Mouse (Mus musculus) spleen, adult 2 months (tissue): ENCODE measurements at regions not wholly inside any gene's neighbourhood (a gene's known extent, or its start where the extent isn't known, plus 50 kb on each side); places are given as distances from the start of the nearest gene placed in this dataset.

Source experiments
- DNase-seq, 2 experiments: peaks; one replicate each; pipeline versions ENCODE4 v3.0.0 to v3.0.0-alpha.2; 2012 to 2021; ENCODE audit warnings: low spot score in 2 of 2, low read depth in 1 of 2
- H3K27ac ChIP-seq: fragments of 200-500 bp; 2 replicates; pipeline ENCODE4 v1.5.1; 2012; ENCODE audit warnings: low read length, inconsistent platforms; ENCODE audit not compliant: insufficient read depth
- H3K27me3 ChIP-seq: fragments of 200-500 bp; 2 replicates; pipeline ENCODE4 v1.6.1; 2012; ENCODE audit warnings: mild to moderate bottlenecking, moderate library complexity, low read length, inconsistent platforms; ENCODE audit not compliant: control insufficient read depth, insufficient read depth
- H3K36me3 ChIP-seq: fragments of 200-500 bp; 2 replicates; pipeline ENCODE4 v1.6.1; 2012; ENCODE audit warnings: mild to moderate bottlenecking, low read length, inconsistent platforms; ENCODE audit not compliant: control insufficient read depth, insufficient read depth
- H3K4me1 ChIP-seq: fragments of 200-500 bp; 2 replicates; pipeline ENCODE4 v1.6.1; 2011; ENCODE audit warnings: inconsistent platforms; ENCODE audit not compliant: control insufficient read depth, insufficient read depth, insufficient read length
- H3K4me3 ChIP-seq: fragments of 200-500 bp; 2 replicates; pipeline ENCODE4 v1.5.1; 2011; ENCODE audit warnings: mild to moderate bottlenecking, inconsistent platforms; ENCODE audit not compliant: insufficient read depth, insufficient read length; ENCODE audit errors: extremely low read depth
- CTCF ChIP-seq: fragments of 200-500 bp; IDR thresholded peaks from 2 replicates; pipeline ENCODE4 v1.5.1; 2011; ENCODE audit warnings: mild to moderate bottlenecking, inconsistent platforms; ENCODE audit not compliant: insufficient read depth, insufficient read length, insufficient replicate concordance; ENCODE audit errors: extremely low read depth
- POLR2A ChIP-seq: fragments of 200-500 bp; IDR thresholded peaks from 2 replicates; pipeline ENCODE4 v1.6.1; 2011; ENCODE audit warnings: low read depth, low read length, inconsistent platforms
- WGBS: fragments of 180-500 bp; shearing (Covaris S2); methylation state at CpG from one replicate; pipeline ENCODE4 v1.1.7; 2018; 5-methylcytosine and 5-hydroxymethylcytosine counted together

DNA sequence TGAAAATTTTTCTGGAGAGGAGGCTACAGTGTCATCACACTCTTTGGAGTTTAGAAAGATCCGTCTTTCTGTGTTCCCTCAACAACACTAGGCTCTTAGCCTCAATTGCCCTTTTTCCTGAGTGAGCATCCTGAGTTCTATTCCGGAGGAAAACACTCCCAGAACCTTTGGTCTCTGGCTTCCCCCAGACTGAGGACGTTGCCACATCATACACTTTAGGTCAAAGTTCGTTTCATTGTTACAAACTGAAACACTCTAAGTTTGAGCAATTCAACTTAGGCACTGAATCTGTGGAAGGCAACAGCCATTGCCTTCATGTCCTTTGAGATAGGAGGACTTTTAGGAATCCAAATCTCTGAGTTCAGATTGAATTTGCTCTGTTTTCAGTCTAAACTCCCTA, 85.0 kb downstream of the Arl4a start:
- no peaks in the 10 kb centered on the region for H3K27me3 ChIP-seq
- no peak for DNase-seq
- H3K4me3 ChIP-seq = no peak overlapping the region
- TF ChIP-seq CTCF = no peak
- no peak for TF ChIP-seq POLR2A
- H3K27ac ChIP-seq = no peak overlapping the region
- H3K36me3 ChIP-seq = no peaks in the 10 kb centered on the region
- 78% methylated on average over 4 of the region's 4 CpGs for WGBS
- H3K4me1 ChIP-seq = no peaks in the 10 kb centered on the region

DNA sequence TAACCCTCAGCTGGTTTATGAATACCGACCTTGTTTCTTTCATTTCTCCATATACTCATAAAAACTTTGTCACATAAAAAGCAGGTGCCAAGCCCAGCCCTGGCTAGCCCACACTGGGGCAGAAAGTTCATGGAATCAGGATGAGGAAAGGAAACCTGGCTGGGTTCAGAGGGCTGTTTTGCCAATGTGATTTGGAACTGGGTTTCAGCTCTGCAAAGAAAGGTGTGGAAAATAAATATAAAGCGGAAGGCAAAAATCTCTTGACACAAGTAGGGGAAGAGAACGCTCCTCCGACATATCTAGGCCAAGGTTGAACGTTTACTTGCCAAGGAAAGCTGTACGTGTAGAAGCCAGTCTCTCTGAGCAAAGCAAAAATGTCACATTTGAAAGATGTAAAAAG, 85.9 kb downstream of the Arl4a start:
- H3K36me3 ChIP-seq = no peaks in the 10 kb centered on the region
- H3K4me3 ChIP-seq = no peak overlapping the region
- no peak overlapping the region for H3K27ac ChIP-seq
- TF ChIP-seq POLR2A = no peak
- no peak for TF ChIP-seq CTCF
- H3K4me1 ChIP-seq = no peaks in the 10 kb centered on the region
- no peaks in the 10 kb centered on the region for H3K27me3 ChIP-seq
- WGBS = 88% methylated on average over 6 of the region's 6 CpGs
- no peak for DNase-seq

DNA sequence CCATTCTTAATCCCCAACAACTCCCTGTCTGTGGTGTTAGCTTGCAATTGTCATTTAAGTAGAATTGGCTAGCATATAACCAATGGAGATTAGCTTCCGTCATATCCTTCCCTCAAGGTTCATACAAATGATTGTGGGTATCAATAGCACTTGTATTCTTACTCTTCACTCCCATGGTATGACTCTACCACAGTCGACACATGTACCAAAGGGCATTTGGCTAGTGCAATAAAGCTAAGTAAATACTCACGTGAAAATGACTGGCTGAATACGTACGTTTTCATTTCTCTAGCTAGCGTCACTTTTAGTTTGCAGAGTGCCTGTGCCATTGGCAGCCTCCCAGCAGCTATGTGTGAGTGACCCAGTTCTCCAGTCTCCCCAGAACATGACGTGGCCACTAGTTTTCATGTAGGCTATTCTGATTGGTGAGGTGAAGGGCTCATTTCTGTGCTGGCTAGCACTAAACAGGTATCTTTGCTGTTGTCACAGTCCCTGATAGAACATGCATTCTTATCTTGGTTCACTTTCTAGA, 87.5 kb downstream of the Arl4a start:
- 87% methylated on average over 7 of the region's 7 CpGs for WGBS
- no peaks in the 10 kb centered on the region for H3K4me1 ChIP-seq
- TF ChIP-seq CTCF = no peak
- no peak overlapping the region for H3K27ac ChIP-seq
- H3K27me3 ChIP-seq = no peaks in the 10 kb centered on the region
- DNase-seq = no peak
- no peak overlapping the region for H3K4me3 ChIP-seq
- no peaks in the 10 kb centered on the region for H3K36me3 ChIP-seq

- H3K27ac ChIP-seq = no peak overlapping the region
- H3K27me3 ChIP-seq = no peaks in the 10 kb centered on the region
- H3K36me3 ChIP-seq = no peaks in the 10 kb centered on the region
- TF ChIP-seq POLR2A (no peak), CTCF (no peak)
- H3K4me3 ChIP-seq = no peak overlapping the region
- 79% methylated on average over 5 of the region's 5 CpGs for WGBS
- no peak for DNase-seq
- no peaks in the 10 kb centered on the region for H3K4me1 ChIP-seq
Measured at GRCm38 (mm10) chr12:39942910-39943309, 94.9 kb downstream of the Arl4a start.

DNA sequence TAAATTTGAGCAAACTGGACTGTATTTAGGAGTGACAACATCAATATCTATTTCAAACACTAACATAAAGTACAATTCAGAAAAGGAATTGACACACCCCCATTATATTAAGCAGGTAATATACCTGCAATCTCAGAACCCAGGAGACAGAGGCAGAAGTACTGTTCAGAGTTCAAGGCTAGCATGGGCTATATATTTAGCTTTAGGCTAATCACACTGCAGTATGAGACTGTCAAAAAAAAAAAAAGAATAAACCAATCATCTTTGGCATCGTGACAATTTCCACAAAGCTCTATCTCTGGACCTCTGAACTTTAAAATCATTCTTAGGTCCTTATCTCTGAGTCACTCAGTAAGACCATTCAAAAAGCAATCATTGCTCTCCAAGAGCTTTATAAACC, 96.7 kb downstream of the Arl4a start:
- no peak overlapping the region for H3K27ac ChIP-seq
- no peaks in the 10 kb centered on the region for H3K27me3 ChIP-seq
- H3K36me3 ChIP-seq = no peaks in the 10 kb centered on the region
- TF ChIP-seq POLR2A (no peak), CTCF (no peak)
- H3K4me3 ChIP-seq = no peak overlapping the region
- 89% methylated on average over 1 of the region's 1 CpGs for WGBS
- no peaks in the 10 kb centered on the region for H3K4me1 ChIP-seq
- no peak for DNase-seq

GRCm38 (mm10) chr12:39939017-39939416, 98.8 kb downstream of the Arl4a start:
- no peak for TF ChIP-seq CTCF
- TF ChIP-seq POLR2A = no peak
- Histone ChIP-seq H3K36me3 (no peaks in the 10 kb centered on the region), H3K4me3 (no peak overlapping the region), H3K27ac (no peak overlapping the region), H3K4me1 (no peaks in the 10 kb centered on the region), H3K27me3 (no peaks in the 10 kb centered on the region)
- no peak for DNase-seq

DNA sequence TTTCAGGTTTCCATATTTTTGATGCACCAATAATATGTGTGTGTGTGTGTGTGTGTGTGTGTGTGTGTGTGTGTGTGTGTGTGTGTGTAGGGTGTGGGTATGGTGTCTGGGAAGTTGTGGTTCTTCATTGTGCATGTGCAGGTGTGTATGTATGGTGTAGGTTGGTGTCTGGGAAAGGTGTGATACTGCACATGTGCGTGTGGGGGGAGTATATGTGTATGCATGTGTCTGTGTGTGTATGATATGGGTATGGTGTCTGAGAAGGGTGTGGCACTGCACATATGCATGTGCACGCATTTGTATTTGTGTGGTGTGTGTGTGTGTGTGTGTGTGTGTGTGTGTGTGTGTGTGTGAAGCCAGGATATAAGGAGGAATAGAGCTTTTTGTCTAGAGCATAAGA, 99.6 kb downstream of the Arl4a start:
- Histone ChIP-seq H3K27ac (no peak overlapping the region), H3K4me1 (no peaks in the 10 kb centered on the region), H3K27me3 (no peaks in the 10 kb centered on the region), H3K36me3 (no peaks in the 10 kb centered on the region), H3K4me3 (no peak overlapping the region)
- DNase-seq = no peak
- WGBS = 90% methylated on average over 2 of the region's 2 CpGs
- TF ChIP-seq POLR2A (no peak), CTCF (no peak)

GRCm38 (mm10) chr12:39936331-39936730, 101.5 kb downstream of the Arl4a start:
- H3K36me3 ChIP-seq = no peaks in the 10 kb centered on the region
- H3K4me3 ChIP-seq = no peak overlapping the region
- 87% methylated on average over 11 of the region's 11 CpGs for WGBS
- no peaks in the 10 kb centered on the region for H3K27me3 ChIP-seq
- DNase-seq = no peak
- H3K4me1 ChIP-seq = no peaks in the 10 kb centered on the region
- H3K27ac ChIP-seq = no peak overlapping the region
- no peak for TF ChIP-seq CTCF
- TF ChIP-seq POLR2A = no peak
